Mouse (Mus musculus): Measurements from ENCODE around the gene Glycam1.
A peak's percentile ranks its signal among the peaks of the same experiment; 100 is the strongest.
"Not testable (repeated sequence)": the region's sequence is repeated elsewhere in the genome, so short reads cannot be mapped to it uniquely, and the experiment has no call there.

Gene Glycam1

GRCm38 (mm10) chr15:103564981-103565380 is at the start of gene Glycam1:
Gene Glycam1 (minus strand): TSS chr15:103565081.
- no peak for DNase-seq

- no peak for DNase-seq
Measured at GRCm38 (mm10) chr15:103604481-103604880, 39.6 kb upstream of the Glycam1 start.

DNA sequence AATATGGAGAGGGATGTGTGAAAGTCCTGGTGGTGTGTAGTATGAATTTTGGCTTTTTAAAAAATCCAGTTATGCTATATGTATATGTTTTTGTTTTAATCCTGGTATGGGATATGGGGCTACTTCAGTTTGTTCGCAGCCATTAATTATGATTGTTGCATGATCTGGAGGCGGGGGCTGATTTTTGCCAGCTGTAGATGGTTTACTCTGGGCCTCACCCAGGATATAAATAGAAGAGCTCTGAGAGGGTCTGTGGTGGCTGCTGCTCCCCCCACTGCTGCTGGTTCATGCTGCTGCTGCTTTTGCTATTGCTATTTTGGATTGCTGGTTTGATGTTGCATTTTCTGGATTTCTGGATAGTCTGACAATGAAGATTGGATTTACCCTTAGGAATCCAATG is 25.9 kb upstream of the Glycam1 start:
- DNase-seq, result no peak

DNA sequence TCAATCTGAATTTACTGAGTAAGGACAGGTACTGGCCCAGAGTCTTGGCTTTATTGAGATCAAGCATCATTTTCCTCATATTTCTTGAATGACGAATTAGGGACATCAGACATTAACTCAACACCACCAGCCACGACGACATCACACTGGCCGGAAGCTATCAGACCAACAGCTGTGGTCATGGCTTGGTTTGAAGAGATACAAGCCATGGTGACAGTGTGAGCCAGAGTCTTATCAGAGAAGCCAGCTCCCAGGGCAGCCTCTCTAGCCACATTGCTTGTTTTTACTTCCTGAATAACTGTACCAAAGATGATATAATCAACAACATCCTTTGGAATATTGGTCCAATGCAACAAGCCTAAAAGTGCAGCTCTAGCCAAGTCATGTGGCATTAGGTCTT is 22.9 kb upstream of the Glycam1 start:
- not testable (repeated sequence) for DNase-seq

GRCm38 (mm10) chr15:103585876-103586275 is 21.0 kb upstream of the Glycam1 start:
- DNase-seq, result no peak

- DNase-seq, result peak; percentile 76 to 89
Measured at GRCm38 (mm10) chr15:103552096-103552690, 12.7 kb downstream of the Glycam1 start.

GRCm38 (mm10) chr15:103551053-103551452 is 13.8 kb downstream of the Glycam1 start:
- no peak for DNase-seq

- no peak for DNase-seq
Measured at GRCm38 (mm10) chr15:103549475-103549874, 15.4 kb downstream of the Glycam1 start.

- no peak for DNase-seq
Measured at GRCm38 (mm10) chr15:103547983-103548382, 16.9 kb downstream of the Glycam1 start.

- no peak for DNase-seq
Measured at GRCm38 (mm10) chr15:103542526-103542925, 22.4 kb downstream of the Glycam1 start.

- DNase-seq, result no peak
Measured at GRCm38 (mm10) chr15:103540646-103541045, 24.2 kb downstream of the Glycam1 start.

DNA sequence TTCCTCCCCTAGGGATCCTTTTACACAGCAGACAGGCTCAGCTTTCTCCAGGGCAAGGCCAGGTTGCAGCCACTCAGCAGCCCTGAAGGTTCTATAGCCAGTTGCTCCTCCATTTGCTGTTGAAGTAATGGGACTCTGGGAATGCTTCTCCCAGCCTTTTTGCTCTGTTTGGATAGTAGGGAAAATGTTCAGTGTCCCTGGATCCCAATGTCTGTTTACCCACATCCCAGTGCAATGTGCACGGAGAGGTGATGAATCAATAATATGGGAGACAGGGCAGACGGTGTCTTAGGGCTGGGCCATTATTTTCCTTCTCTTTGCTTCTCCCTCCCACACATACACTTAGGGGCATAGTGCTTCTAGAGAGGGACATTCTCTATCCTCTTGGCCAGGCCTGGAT is 25.6 kb downstream of the Glycam1 start:
- no peak for DNase-seq

DNA sequence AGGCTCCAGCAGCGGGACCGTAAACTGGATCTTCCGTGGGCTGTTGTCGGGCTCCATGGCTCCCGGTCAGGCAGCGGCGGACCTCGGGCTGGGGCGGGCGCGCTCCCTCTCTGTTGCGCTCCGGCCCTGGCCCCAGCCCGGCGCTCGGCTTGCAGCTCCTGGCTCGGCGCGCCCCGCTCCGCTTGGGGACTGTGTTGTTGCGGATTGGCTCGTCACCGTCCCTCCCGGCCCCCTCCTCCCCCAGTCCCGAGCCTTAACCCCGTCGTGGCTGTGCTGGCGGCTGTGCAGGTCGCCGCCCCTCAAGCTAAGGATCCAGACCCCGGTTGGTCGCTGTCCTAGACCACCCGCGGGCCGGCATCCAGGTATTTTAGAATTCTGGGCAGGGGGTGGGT is 27.1 kb downstream of the Glycam1 start, which contains the start of gene Ppp1r1a:
TSS of gene Ppp1r1a (minus strand) at position 182 of the 392 bp plus-strand sequence.
- peak; percentile 91 to 93 for DNase-seq

DNA sequence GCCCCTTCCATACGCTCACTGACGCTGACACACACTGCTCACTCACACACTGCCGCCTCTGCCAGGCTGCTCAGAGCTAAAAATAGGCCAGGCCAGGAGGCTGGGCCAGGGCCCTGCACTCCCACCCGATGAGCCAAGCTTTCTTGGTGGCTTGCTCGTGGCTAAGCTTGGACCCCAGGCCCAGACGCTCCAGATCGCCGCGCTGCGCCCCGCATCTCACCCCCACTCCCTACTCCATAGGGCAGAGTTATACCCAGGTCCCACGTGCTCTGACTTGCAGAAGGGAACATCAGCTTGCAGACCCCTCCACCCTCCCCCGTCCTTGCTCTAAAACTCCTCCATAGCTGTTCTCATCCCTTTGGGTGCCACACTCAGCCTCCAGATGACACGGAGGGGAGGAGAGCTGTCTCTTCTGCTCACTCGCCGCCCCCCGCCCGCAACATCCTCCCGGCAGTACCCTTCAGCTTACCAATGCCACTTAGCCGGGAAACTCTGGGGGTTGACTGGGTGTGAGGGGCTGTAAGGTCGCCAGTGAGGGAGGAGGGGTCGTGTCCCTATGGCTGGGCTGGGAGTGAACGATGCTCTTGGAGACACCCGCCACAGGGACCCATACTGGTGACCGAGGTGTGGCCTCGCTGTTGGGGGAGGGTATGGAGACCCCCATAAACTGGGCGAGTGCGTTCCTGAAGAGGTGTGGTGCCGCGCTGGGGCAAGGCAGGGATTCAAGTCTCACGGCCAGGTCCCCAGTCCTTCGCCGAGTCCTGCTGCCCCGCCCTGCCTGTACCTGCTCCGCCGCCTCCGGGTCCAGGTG is 27.7 kb downstream of the Glycam1 start:
- peak; percentile 79 to 82 for DNase-seq

DNA sequence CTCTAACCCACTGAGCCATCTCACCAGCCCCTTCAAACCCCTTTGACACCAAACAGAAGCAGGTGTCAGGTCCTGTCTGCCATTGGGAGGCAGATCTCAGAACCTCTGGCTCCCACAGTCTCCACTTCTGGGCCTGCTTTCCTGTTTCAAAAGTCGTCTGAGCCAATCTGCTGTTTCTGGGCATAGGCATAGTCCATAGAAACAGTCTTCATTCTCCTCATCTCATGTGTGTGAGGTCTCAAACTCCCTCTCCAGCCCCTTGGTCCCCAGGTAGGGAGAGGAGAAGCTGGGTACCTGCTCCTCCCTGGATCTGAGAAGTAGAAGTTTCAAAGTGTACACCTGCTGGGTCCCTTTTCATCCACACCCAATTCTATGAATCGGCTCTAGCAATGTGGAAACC is 28.4 kb downstream of the Glycam1 start:
- DNase-seq, result no peak

- DNase-seq, result peak in 1 of 2 experiments; percentile 14
Measured at GRCm38 (mm10) chr15:103535786-103536185, 29.1 kb downstream of the Glycam1 start.

DNA sequence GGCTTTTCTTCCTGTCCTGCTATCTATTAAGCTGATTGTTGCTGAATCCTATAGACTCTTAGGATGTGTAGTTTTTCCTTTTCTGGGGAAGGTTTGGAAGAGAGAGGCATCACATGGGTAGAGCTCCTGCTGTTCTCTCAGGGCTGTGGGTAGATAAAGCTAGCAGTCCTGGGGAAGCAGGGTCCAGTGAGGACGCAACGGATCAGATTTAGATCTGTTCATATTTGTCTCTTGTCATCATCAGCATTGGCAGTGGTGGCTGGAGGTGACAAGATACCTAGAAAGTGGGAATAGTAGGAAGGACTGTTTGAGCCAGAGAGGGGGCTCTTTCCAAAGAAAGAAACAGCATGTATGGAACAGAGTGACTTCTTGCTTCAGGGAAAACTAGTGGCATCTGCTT is 29.9 kb downstream of the Glycam1 start:
- peak in 1 of 2 experiments; percentile 12 for DNase-seq

- DNase-seq, result peak in 1 of 2 experiments; percentile 4
Measured at GRCm38 (mm10) chr15:103534054-103534620, 30.7 kb downstream of the Glycam1 start.

GRCm38 (mm10) chr15:103530372-103530771 is 34.5 kb downstream of the Glycam1 start:
- DNase-seq, result peak; percentile 79 to 84

GRCm38 (mm10) chr15:103523156-103523555 is 41.7 kb downstream of the Glycam1 start:
- DNase-seq, result no peak

GRCm38 (mm10) chr15:103522458-103523099 is 42.3 kb downstream of the Glycam1 start:
- peak; percentile 65 to 67 for DNase-seq

- peak; percentile 75 to 78 for DNase-seq
Measured at GRCm38 (mm10) chr15:103519386-103520378, 45.2 kb downstream of the Glycam1 start.
